Mouse (Mus musculus): ENCODE results near the gene Dyrk3.
"Not testable (repeated sequence)": the region's sequence is repeated elsewhere in the genome, so short reads cannot be mapped to it uniquely, and the experiment has no call there.

Dyrk3 gene

DNA sequence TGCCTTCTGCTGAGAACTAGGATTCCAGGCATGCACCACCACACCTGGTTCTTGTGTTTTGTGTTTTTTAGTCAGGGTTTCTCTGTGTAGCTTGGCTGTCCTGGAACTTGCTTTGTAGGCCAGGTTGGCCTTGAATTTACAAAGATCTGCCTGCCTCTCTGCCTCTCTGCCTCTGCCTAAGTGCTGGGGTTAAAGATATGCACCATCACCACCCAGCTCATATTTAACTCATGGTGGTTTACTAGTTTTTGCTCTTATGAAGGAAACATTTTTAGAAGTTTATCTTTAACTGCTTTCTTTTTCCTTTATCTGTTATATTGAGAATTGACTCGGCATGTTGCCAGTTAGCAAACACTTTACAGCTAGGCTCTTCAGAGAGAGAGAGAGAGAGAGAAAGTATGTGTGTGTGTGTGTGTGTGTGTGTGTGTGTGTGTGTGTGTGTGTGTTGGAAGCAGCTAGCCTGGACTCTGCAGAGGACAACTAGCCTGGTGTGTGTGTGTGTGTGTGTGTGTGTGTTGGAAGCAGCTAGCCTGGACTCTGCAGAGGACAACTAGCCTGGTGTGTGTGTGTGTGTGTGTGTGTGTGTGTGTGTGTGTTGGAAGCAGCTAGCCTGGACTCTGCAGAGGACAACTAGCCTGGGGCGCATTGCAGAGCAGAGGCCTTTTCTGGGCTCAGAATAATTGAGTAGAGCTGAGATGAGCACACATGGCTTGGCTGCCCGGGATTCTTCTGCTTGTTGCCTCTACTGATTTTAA, 21.6 kb upstream of the Dyrk3 start:
- not testable (repeated sequence) for ATAC-seq (ENCODE audit: insufficient number of reproducible peaks, low FRiP score, low TSS enrichment)

DNA sequence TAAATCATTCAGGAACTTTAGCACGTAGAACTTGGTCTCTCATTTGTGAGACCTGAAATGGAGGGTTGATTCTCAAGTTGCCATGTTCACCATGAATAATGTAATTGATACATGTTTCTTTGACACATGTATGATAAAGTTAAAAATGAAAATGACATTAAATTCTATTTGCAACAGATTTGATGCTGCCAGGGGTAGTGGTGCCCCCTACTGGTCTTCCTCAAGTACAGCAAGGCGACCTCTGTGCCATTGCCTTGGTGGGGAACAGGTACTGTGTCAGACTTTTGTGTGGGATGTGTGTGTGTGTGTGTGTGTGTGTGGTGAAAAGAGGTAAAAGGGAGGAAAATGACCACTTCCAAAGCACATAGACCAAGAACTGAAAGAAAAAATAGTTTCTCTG, 17.3 kb upstream of the Dyrk3 start:
- ATAC-seq (ENCODE audit: insufficient number of reproducible peaks, low FRiP score, low TSS enrichment), result no peak

- peak; percentile 99 for ATAC-seq (ENCODE audit: insufficient number of reproducible peaks, low FRiP score, low TSS enrichment)
Measured at GRCm38 (mm10) chr1:131153018-131153629, 15.0 kb upstream of the Dyrk3 start, which contains the start of gene Eif2d. Gene Eif2d, plus strand, starts transcription at chr1:131153181.

DNA sequence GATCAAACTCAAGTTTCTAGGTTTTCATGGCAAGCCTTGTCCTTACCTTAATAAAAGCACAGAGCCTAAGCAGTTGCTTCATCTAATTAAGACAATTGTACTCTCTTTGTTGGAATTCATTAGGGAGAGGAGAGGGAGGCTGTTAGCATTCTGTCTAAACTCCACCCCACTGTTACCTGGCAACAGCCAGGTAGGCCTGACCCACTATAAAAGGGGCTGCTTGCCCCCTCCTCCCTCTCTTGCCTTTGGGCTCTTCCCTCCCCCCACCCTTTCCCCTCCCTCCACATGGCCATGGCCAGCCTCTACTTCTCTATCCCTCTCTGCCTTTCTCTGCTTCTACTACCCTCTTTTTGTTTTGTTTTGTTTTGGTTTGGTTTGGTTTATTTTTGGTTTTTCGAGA, 11.4 kb upstream of the Dyrk3 start:
- ATAC-seq (ENCODE audit: insufficient number of reproducible peaks, low FRiP score, low TSS enrichment), result no peak

GRCm38 (mm10) chr1:131146181-131146614, 8.1 kb upstream of the Dyrk3 start:
- ATAC-seq (ENCODE audit: insufficient number of reproducible peaks, low FRiP score, low TSS enrichment), result no peak

DNA sequence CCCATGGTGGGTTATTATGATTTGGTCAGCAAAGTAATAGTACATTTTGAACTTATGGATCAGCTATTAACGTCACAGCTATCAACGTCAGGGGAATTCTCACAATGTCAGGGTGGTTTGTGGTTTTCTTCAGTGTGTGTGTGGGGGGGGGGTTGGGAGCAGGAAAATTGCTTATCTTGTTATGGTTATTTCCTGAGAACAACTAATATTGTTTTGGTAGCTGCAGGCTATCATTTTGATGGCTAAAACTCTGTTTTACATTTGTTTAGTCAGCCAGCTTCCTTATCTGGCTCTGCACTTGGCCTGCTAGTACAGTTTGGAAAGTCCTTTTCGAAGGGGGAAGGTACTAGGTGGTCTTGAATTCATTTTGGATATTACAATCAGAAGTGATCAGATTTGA, 7.1 kb upstream of the Dyrk3 start:
- ATAC-seq (ENCODE audit: insufficient number of reproducible peaks, low FRiP score, low TSS enrichment), result not testable (repeated sequence)

- ATAC-seq (ENCODE audit: insufficient number of reproducible peaks, low FRiP score, low TSS enrichment), result no peak
Measured at GRCm38 (mm10) chr1:131142472-131142871, 4.3 kb upstream of the Dyrk3 start.

- no peak for ATAC-seq (ENCODE audit: insufficient number of reproducible peaks, low FRiP score, low TSS enrichment)
Measured at GRCm38 (mm10) chr1:131141449-131141848, 3.3 kb upstream of the Dyrk3 start.

DNA sequence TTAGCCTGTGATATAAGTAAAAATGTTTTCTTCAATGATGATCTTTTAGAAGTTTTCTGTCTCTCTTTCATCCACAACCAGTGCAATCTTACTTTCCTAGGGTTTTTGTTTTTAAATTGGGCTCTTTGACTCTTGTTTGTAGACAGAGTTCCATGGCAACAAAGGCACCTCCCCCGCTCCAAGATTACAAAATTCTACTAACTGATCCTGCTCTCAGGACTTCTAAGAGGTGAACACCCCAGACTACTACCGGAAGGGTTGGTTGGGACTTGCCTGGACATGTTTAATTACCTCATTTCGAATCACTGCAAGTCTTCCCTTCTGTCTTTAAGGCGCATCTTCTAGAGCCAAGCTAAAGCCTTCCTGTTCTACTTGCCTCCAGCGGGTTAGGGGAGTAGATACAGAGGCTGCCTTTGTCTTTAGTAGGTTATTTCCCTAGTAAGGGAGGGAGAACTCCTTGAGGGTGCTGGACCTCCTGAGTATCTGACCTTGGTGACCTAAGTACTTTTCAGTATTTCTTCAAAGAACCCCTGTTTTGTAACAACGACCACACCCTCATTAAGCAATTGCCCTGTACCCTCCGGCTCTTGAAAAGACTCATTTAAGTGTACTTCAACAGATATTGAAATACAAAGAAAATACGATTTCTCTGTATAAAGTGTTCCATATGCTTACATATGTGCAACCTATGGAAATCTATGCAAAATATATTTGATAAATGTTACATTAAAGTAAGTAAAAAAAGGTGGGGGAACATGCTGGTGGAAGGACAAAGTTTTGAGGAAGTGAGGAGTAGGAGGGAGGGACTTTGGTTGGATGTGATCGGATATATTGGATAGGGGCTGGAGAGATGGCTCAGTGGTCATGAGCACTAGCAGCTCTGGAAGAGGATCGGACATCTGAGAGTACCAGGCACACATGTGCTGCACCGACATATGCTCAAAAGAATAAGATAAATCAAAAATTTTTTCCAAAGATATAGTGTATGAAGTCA, 1.3 kb upstream of the Dyrk3 start:
- ATAC-seq (ENCODE audit: insufficient number of reproducible peaks, low FRiP score, low TSS enrichment), result no peak

GRCm38 (mm10) chr1:131137717-131138118, 422 bp downstream of the Dyrk3 start:
- peak; percentile 81 for ATAC-seq (ENCODE audit: insufficient number of reproducible peaks, low FRiP score, low TSS enrichment)

DNA sequence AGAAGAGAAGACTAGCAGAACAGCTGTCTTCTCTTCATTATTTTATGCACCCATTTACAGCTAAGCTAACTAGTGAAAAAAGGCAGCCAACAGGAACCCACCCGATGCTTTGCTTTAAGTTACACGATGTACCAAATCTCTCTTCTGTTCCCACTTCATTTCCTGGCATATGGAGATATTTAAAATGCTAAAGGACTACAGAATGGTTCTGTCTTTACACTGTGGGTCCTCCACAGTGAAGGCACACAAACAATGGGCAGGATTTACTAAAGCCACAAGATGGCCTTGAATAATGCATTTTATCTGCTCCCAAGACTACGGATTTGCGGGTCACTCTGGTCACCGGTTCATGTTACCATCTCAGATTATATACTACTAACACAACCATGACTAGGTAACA, 1.0 kb downstream of the Dyrk3 start:
- no peak for ATAC-seq (ENCODE audit: insufficient number of reproducible peaks, low FRiP score, low TSS enrichment)

DNA sequence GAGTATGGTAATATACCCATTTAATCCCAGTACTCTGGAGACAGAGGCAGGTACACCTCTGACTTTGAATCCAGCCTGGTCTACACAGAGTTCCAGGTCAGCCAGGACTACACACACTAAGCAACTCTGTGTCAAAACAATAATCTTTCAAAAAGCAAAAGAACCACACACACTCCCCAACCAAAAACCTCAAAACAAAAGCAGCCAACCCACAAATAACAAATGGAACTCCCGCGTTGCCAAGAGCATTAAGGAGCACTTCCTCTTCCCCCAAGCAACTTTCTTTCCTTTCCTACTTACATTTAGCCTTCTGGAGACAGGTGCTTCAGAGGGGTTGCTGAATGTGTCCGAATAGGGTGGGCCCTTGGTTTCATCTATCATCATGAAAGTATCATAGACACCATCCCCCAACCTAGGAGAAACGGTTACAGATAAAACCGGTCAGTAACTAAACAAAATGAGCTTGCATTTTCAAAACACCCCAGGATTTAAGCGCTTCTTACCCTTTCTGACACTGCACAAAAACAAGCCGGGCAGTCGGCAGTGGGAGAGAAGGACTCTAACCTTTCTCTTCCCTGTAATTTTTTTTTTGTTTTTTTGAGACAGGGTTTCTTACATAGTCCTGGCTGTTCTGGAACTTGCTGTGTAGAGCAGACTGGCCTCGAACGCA, 2.0 kb downstream of the Dyrk3 start:
- no peak for ATAC-seq (ENCODE audit: insufficient number of reproducible peaks, low FRiP score, low TSS enrichment)

GRCm38 (mm10) chr1:131134942-131135522, 3.1 kb downstream of the Dyrk3 start:
- no peak for ATAC-seq (ENCODE audit: insufficient number of reproducible peaks, low FRiP score, low TSS enrichment)

DNA sequence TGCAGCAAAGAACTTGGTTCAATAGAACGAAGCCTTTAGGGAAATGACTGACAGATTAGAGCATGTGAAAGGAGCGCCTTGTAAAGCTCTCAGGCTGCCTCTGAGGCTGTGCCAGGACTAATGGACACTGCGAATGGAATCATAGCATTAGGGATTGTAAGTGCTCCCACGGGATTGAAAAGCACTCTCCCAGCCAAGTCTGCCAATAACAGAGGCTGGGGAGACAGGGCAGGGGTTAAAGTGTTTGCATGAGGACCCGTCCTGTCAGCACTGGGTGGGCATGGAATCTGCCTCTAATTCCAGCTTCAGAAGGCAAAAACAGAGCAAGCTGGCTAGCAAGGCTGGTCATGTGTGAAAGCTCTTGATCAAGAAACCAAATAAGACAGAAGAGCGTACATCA, 3.9 kb downstream of the Dyrk3 start:
- ATAC-seq (ENCODE audit: insufficient number of reproducible peaks, low FRiP score, low TSS enrichment), result no peak

GRCm38 (mm10) chr1:131125987-131126744, 12.0 kb downstream of the Dyrk3 start:
- ATAC-seq (ENCODE audit: insufficient number of reproducible peaks, low FRiP score, low TSS enrichment), result no peak

DNA sequence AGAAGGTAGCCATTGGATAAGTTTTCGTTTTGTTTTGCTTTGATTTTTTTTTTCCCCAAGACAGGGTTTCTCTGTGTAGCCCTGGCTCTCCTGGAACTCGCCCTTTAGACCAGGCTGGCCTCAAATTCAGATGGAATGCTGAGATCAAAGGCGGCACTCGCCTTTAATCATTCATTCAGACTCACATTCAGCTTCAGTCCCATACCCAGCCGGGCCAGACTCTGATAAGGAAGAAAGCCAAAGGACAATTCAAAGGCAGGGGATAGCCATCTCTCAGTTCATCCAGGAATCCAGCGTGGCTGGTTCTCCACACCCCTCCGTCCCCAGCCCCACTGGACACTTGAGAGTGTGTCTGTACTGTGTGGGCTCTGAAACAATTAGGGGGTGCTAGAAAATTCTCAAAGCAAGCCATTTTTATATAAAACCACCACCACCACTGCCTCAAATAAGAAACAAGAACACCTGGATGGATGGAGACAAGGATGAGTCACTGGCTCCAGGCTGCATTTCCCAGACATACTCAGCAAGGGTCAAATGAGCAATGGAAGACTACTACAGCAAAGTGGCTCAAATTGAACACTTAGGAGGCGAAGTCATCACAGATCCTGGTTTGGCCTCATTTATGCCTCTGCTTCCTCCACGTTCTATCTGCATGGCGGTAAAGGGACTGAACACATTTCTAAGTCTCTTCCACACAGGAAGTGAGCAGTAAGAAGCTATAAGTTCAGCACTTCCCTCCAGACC, 14.4 kb downstream of the Dyrk3 start:
- no peak for ATAC-seq (ENCODE audit: insufficient number of reproducible peaks, low FRiP score, low TSS enrichment)

DNA sequence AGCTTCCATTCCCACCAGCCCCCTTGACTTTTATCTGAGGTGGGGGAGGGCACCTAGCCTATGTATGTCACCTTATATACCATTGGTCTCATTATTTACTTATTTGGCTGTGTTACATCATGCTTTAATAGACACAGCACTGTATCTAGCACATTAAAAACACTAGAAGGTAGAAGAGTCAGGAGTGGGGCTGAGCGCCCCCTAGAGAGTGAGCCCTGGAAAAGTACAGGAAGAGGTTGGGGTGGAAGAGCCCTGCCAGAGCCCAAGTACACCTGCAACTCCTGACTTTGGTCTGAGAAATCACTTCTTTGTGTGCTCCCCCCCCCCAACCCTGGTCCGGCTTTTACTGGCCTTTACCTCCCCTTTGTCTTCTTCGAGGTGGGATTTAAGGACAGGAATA, 16.2 kb downstream of the Dyrk3 start:
- ATAC-seq (ENCODE audit: insufficient number of reproducible peaks, low FRiP score, low TSS enrichment), result no peak

DNA sequence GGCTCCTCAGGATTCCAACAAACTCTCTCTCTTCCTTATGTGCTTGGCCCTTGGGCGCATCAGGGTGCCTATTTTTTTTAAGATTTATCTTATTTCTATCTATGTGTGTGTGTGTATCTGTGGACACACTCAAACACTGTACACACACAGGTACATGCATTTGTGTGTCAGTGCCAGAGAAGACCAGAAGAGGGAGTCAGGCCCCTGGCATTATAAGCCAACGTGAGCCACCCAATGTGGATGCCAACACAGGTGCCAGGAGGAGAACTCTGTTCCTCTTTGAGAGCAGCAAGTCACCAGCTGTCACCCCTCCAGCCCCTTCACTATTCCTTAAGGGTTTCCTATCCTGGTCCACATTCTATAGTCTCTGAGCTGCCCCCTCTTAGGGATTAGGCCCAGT, 19.1 kb downstream of the Dyrk3 start:
- ATAC-seq (ENCODE audit: insufficient number of reproducible peaks, low FRiP score, low TSS enrichment), result no peak

GRCm38 (mm10) chr1:131118530-131118929, 19.6 kb downstream of the Dyrk3 start:
- ATAC-seq (ENCODE audit: insufficient number of reproducible peaks, low FRiP score, low TSS enrichment), result no peak

All from cerebellum, adult (tissue).